Mouse (Mus musculus): ENCODE measurements around the gene Dkk2. TPM values are rescaled to one million over a fixed set of nuclear protein-coding genes. Genes with fewer than 3 reads are reported as not detected.

The Dkk2 gene
- polyA plus RNA-seq, 1 experiment = 0.95 TPM

DNA sequence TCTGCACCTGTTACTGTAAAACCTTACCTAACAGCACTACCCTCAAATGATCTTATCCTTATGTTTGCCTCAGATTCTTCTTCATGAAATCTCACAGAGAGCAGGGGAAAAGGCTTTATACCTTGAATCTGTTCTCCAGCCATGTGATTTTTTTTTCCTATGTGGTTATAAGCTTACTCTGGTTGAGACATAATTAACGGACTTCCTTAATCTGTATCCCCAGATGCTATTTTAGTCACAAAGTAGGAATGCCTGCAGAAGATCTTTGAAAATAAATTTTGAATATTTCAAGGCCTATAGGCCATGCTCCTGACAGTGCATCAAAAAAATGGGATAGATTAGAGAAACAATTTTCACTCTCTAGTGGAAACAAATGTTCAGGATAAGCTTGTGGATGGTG lies 20.2 kb upstream of the Dkk2 start:
- 23% methylated on average over 1 of the region's 1 CpGs for WGBS
- no peak overlapping the region for H3K4me3 ChIP-seq (replicated peaks; ENCODE audit: control insufficient read depth, low read depth, low read length)
- H3K27ac ChIP-seq (ENCODE audit: control insufficient read depth, insufficient read depth, low read depth, low read length, poor library complexity) = no peak overlapping the region
- H3K4me1 ChIP-seq (ENCODE audit: control insufficient read depth, insufficient read depth, low read length) = no peaks in the 10 kb centered on the region
- TF ChIP-seq CTCF (IDR thresholded peaks at IDR 0.05; ENCODE audit: control insufficient read depth, insufficient read depth, low read length) = no peak
- no peak for TF ChIP-seq POLR2A (IDR thresholded peaks at IDR 0.05; ENCODE audit: borderline replicate concordance, control insufficient read depth, low read depth, low read length)

DNA sequence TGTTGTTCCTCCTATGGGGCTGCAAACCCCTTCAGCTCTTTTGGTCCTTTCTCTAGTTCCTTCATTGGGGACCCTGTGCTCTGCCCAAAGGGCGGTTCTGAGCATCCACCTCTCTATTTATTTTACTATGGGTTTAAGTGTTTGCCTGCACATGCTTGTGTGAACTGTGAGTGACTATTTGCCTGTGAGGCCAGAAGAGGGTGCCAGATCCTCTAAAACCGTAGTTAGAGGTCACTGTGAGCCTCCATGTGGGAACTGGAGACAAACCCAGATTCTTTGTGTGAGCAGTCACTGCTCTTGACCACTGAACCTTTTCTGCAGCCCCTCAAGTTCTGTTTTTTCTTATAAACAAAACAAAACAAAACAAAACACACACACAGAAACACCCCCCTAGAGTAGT lies 14.1 kb upstream of the Dkk2 start:
- H3K4me1 ChIP-seq (ENCODE audit: control insufficient read depth, insufficient read depth, low read length) = no peaks in the 10 kb centered on the region
- TF ChIP-seq CTCF (IDR thresholded peaks at IDR 0.05; ENCODE audit: control insufficient read depth, insufficient read depth, low read length) = no peak
- TF ChIP-seq POLR2A (IDR thresholded peaks at IDR 0.05; ENCODE audit: borderline replicate concordance, control insufficient read depth, low read depth, low read length) = no peak
- 48% methylated on average over 2 of the region's 2 CpGs for WGBS
- H3K27ac ChIP-seq (ENCODE audit: control insufficient read depth, insufficient read depth, low read depth, low read length, poor library complexity) = no peak overlapping the region
- no peak overlapping the region for H3K4me3 ChIP-seq (replicated peaks; ENCODE audit: control insufficient read depth, low read depth, low read length)

DNA sequence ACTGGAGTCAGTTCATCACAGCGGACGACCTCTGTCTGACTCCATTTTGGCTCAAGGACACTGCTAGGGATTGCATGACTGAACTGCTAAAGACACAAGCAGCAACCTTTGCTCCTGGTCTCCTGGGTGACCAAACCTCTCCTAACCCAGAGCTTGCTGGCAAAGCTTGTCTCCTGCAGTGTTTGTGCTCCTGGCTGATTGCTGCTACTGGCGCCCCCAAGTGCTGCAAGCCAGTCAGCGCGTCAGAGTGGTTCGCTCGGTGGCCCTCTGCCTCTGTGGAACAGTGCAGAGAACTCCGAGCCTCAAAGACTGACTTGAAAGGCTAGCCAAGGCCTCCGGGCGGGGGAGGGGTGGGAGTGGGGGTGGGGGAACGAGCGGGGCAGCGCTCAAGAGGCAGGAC lies 1.1 kb upstream of the Dkk2 start:
- 15% methylated on average over 13 of the region's 13 CpGs for WGBS
- no peak for TF ChIP-seq CTCF (IDR thresholded peaks at IDR 0.05; ENCODE audit: control insufficient read depth, insufficient read depth, low read length)
- no peak for TF ChIP-seq POLR2A (IDR thresholded peaks at IDR 0.05; ENCODE audit: borderline replicate concordance, control insufficient read depth, low read depth, low read length)
- H3K4me3 ChIP-seq (replicated peaks; ENCODE audit: control insufficient read depth, low read depth, low read length) = no peak overlapping the region
- no peaks in the 10 kb centered on the region for H3K4me1 ChIP-seq (ENCODE audit: control insufficient read depth, insufficient read depth, low read length)
- H3K27ac ChIP-seq (ENCODE audit: control insufficient read depth, insufficient read depth, low read depth, low read length, poor library complexity) = no peak overlapping the region

DNA sequence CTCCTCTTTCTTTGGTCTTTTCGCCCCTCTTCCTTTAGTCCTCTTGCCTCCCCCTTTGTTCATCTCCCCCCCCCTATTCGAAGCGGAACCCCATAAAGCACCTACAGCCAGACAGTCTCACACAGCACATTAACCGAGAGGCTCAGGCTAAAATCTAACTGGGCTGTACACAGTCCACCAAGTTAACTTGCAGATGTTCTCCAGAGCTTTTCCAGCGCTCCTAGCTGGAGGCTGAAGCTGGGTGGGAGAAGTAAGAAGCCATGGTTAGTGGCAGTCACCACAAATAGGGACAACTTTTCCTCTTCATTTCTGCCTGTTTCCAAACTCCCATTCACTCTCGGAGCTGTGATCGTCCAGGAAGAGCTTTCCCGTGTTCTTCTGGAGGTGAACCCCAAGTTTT lies 412 bp upstream of the Dkk2 start:
- Histone ChIP-seq H3K27ac (ENCODE audit: control insufficient read depth, insufficient read depth, low read depth, low read length, poor library complexity) (no peak overlapping the region), H3K4me3 (replicated peaks; ENCODE audit: control insufficient read depth, low read depth, low read length) (no peak overlapping the region), H3K4me1 (ENCODE audit: control insufficient read depth, insufficient read depth, low read length) (no peaks in the 10 kb centered on the region)
- WGBS = 3% methylated on average over 8 of the region's 8 CpGs
- TF ChIP-seq CTCF (IDR thresholded peaks at IDR 0.05; ENCODE audit: control insufficient read depth, insufficient read depth, low read length) (no peak), POLR2A (IDR thresholded peaks at IDR 0.05; ENCODE audit: borderline replicate concordance, control insufficient read depth, low read depth, low read length) (no peak)

DNA sequence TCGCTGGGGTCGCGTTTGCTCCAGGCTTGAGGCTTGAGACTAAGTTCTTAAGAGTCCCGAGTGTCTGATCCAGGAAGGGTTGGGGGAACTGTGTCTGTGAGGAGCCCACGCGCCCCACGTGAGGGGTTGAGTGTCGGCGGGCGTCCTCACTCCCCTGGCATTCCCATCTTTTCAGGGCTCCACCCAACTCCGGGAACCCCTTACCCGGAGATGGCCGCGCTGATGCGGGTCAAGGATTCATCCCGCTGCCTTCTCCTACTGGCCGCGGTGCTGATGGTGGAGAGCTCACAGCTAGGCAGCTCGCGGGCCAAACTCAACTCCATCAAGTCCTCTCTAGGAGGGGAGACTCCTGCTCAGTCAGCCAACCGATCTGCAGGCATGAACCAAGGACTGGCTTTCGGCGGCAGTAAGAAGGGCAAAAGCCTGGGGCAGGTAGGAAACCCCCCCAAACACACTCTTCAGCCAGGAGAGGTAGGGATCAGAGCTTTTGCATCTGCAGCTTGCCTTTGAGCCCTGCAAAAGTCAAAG lies 795 bp downstream of the Dkk2 start:
- H3K27ac ChIP-seq (ENCODE audit: control insufficient read depth, insufficient read depth, low read depth, low read length, poor library complexity) = no peak overlapping the region
- H3K4me3 ChIP-seq (replicated peaks; ENCODE audit: control insufficient read depth, low read depth, low read length) = no peak overlapping the region
- no peaks in the 10 kb centered on the region for H3K4me1 ChIP-seq (ENCODE audit: control insufficient read depth, insufficient read depth, low read length)
- 3% methylated on average over 23 of the region's 23 CpGs for WGBS
- TF ChIP-seq POLR2A (IDR thresholded peaks at IDR 0.05; ENCODE audit: borderline replicate concordance, control insufficient read depth, low read depth, low read length) = no peak
- TF ChIP-seq CTCF (IDR thresholded peaks at IDR 0.05; ENCODE audit: control insufficient read depth, insufficient read depth, low read length) = no peak

DNA sequence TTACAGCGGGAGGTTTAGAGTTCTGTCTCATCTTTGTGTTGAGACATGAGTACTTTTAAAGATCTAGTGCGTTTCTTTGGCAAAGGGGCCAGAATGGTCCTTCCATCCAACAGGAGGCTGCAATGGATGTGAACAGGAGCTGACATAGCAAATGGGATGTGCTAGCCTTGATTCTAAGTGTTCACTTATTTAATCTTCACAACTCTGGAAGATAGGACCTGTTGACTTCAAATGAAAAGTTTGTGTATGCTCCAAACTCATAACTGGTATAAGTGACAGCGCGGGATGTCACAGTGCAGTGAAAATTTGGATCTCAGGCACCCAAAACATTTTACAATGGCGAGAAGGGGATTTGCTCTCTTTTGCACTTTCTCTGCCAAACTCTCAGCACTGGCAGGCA lies 1.4 kb downstream of the Dkk2 start:
- no peak for TF ChIP-seq CTCF (IDR thresholded peaks at IDR 0.05; ENCODE audit: control insufficient read depth, insufficient read depth, low read length)
- no peak for TF ChIP-seq POLR2A (IDR thresholded peaks at IDR 0.05; ENCODE audit: borderline replicate concordance, control insufficient read depth, low read depth, low read length)
- WGBS = 26% methylated on average over 5 of the region's 5 CpGs
- no peak overlapping the region for H3K4me3 ChIP-seq (replicated peaks; ENCODE audit: control insufficient read depth, low read depth, low read length)

DNA sequence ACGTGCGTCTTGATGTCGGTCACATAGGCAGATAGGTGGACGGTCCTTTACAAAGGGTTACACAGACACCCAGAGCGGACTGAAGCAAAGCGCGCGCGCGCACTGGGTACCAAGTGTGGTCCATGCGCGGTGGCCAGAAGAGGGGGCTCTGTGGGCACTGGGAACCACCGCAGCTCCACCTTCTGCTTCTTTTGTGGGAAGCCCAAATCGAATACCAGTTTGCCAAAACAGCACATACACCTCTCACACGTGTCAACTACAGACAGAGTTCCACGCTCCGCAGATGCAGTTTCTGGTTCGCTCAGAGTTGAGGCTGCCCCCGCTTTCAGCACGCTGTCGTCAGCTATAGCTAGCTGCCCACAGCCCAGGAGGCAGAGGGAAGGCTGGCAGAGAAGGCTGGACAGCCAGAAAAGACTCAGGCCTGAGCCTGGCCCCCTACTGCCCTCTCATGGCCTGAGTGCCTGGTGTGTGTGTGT lies 2.0 kb downstream of the Dkk2 start:
- WGBS = 2% methylated on average over 21 of the region's 21 CpGs
- no peak overlapping the region for H3K27ac ChIP-seq (ENCODE audit: control insufficient read depth, insufficient read depth, low read depth, low read length, poor library complexity)
- H3K4me1 ChIP-seq (ENCODE audit: control insufficient read depth, insufficient read depth, low read length) = no peaks in the 10 kb centered on the region
- no peak for TF ChIP-seq CTCF (IDR thresholded peaks at IDR 0.05; ENCODE audit: control insufficient read depth, insufficient read depth, low read length)
- no peak for TF ChIP-seq POLR2A (IDR thresholded peaks at IDR 0.05; ENCODE audit: borderline replicate concordance, control insufficient read depth, low read depth, low read length)
- no peak overlapping the region for H3K4me3 ChIP-seq (replicated peaks; ENCODE audit: control insufficient read depth, low read depth, low read length)

More for the DNA sequence above, 1.4 kb downstream of the Dkk2 start:
- H3K27ac ChIP-seq (ENCODE audit: control insufficient read depth, insufficient read depth, low read depth, low read length, poor library complexity) = no peak overlapping the region
- H3K4me1 ChIP-seq (ENCODE audit: control insufficient read depth, insufficient read depth, low read length) = no peaks in the 10 kb centered on the region

DNA sequence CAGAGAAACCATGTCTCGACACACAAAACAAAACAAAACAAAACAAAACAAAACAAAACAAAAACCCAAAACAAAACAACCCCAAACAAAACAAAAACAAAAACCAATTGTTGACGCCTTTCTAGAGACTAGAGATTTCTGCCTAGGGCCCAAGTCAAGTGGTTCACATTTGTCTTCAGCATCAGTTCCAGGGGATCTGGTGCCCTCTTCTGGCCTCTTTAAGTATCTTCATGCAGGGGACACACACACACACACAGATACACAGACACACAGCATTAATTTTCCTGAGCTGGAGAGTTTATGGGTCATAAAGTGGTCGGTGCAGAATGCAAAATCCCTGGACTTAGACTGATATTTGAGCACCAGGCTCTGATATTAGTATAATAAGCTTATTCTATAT lies 7.9 kb downstream of the Dkk2 start:
- no peaks in the 10 kb centered on the region for H3K4me1 ChIP-seq (ENCODE audit: control insufficient read depth, insufficient read depth, low read length)
- TF ChIP-seq CTCF (IDR thresholded peaks at IDR 0.05; ENCODE audit: control insufficient read depth, insufficient read depth, low read length) = no peak
- no peak for TF ChIP-seq POLR2A (IDR thresholded peaks at IDR 0.05; ENCODE audit: borderline replicate concordance, control insufficient read depth, low read depth, low read length)
- H3K4me3 ChIP-seq (replicated peaks; ENCODE audit: control insufficient read depth, low read depth, low read length) = no peak overlapping the region
- H3K27ac ChIP-seq (ENCODE audit: control insufficient read depth, insufficient read depth, low read depth, low read length, poor library complexity) = no peak overlapping the region
- WGBS = 83% methylated on average over 3 of the region's 3 CpGs

DNA sequence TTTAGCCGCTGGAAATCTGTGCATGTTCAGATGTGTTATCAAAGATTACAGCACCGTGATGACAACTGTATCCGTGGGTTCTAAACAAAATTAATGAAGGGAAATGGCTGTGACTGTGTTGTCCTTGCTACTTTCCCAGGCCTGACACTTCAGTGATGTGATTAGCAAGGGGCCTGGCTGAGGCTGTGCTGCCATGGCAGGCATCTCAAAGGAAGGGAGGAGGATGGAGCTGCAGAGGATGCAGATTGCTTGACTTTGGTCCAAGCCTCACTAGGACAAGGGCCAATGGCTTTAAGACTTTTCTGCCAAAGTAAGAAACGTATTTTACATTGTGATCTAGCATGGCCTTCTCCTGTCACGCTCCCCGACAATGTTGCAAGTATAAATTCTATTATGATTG lies 11.2 kb downstream of the Dkk2 start:
- TF ChIP-seq POLR2A (IDR thresholded peaks at IDR 0.05; ENCODE audit: borderline replicate concordance, control insufficient read depth, low read depth, low read length) = no peak
- no peak for TF ChIP-seq CTCF (IDR thresholded peaks at IDR 0.05; ENCODE audit: control insufficient read depth, insufficient read depth, low read length)
- Histone ChIP-seq H3K4me1 (ENCODE audit: control insufficient read depth, insufficient read depth, low read length) (no peaks in the 10 kb centered on the region), H3K27ac (ENCODE audit: control insufficient read depth, insufficient read depth, low read depth, low read length, poor library complexity) (no peak overlapping the region), H3K4me3 (replicated peaks; ENCODE audit: control insufficient read depth, low read depth, low read length) (no peak overlapping the region)
- 70% methylated on average over 6 of the region's 6 CpGs for WGBS

Measured in bone marrow, adult 2 months (tissue).